Mouse (Mus musculus) mature B cell (primary cell): ENCODE measurements around the gene Upb1.
"Not testable (repeated sequence)": the region's sequence is repeated elsewhere in the genome, so short reads cannot be mapped to it uniquely, and the experiment has no call there.

ENCODE experiments used
- in situ Hi-C: fragments of 300-500 bp; cut with MboI; formaldehyde crosslinking; loops from 2 replicates; pipeline ENCODE4 v1.14.3; 2019

Gene Upb1

GRCm38 (mm10) chr10:75400958-75401357, at the start of gene Upb1:
TSS of gene Upb1 (plus strand) at chr10:75401115.
- in situ Hi-C loops, result no loop called here

DNA sequence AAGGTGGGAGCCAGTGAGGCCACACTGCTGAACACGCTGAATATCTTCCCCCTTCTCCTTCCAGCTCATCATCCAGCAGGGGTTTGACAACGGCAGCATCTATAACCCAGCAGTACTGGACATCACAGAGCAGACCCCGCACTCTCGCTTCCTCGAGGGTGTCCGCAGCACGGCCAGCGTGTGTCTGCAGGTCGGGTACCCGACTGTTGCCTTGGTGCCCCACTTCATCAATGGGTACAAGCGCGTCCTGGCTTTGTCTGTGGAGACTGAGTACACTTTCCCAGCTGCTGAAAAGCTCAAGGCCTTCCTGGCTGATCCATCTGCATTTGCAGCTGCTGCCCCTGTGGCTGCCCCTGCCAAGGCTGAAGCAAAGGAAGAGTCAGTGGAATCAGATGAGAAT, 48.4 kb upstream of the Upb1 start:
- in situ Hi-C loops, result no loop called here

DNA sequence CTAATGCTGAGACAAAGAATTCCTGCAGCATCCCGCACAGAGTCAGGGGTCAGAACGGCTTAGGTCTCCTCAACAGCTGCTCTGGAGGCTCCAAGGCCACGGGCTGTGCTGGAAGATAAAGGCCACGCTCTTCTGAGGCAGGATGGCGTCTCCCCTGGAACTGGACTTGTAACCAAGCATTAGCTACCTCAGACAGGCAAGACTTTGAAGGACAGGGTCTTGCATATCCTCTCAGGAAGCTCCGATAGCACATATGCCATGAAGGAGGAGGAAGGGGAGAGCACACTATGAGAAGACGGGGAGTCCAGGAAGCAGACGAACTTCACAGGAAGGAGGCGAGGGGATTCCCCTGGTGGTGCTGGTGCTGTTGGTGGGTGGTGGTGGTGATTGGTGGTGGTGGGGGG, 47.1 kb upstream of the Upb1 start:
- in situ Hi-C loops, result not testable (repeated sequence)

- in situ Hi-C loops, result no loop called here
These were observed 45.6 kb upstream of the Upb1 start for GRCm38 (mm10) chr10:75355341-75355740.

GRCm38 (mm10) chr10:75364214-75364690, 36.7 kb upstream of the Upb1 start:
- in situ Hi-C loops, result not testable (repeated sequence)

GRCm38 (mm10) chr10:75364796-75365195, 36.1 kb upstream of the Upb1 start:
- in situ Hi-C loops, result no loop called here

GRCm38 (mm10) chr10:75365231-75365633, 35.7 kb upstream of the Upb1 start:
- in situ Hi-C loops, result no loop called here

GRCm38 (mm10) chr10:75373655-75374351, 27.1 kb upstream of the Upb1 start:
- in situ Hi-C loops, result not testable (repeated sequence)

GRCm38 (mm10) chr10:75378688-75379087, 22.2 kb upstream of the Upb1 start:
- in situ Hi-C loops, result no loop called here

DNA sequence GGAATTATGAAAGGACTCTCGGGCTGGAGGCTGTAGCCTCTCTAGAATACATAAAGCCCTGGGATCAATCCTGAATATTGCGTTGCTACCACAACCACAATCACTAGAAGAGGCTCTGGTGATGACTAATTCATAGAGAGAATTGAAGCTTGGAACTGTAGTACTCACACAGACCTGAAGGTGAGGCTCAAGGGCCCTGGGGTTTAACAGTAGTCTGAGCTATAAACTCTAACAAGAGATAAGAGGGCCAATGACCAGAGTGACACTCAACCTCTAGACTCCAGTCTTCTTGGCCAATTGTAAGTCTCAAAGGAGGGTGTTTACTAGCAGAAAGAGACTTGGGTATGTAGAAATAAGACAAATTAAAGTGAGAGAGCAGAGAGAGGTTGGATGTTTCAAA, 10.8 kb upstream of the Upb1 start:
- in situ Hi-C loops, result no loop called here

DNA sequence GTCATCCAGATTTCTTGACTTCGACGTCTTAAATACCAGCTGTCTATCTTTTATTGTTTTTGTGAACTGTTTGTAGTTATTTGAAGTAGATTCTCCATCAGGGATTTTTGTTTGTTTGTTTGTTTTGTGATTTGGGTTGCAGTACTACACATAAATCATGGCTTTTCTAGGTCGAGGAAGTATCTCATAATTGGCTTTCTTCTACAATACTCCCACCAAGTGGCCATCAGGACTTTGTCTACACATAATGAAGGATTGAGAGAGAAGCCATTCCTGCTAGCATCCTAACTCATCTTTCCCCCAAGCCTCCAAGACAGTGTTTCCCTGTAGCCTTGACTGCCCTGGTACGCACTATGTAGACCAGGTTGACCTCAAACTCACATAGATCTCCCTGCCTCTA, 10.1 kb upstream of the Upb1 start:
- in situ Hi-C loops, result no loop called here

DNA sequence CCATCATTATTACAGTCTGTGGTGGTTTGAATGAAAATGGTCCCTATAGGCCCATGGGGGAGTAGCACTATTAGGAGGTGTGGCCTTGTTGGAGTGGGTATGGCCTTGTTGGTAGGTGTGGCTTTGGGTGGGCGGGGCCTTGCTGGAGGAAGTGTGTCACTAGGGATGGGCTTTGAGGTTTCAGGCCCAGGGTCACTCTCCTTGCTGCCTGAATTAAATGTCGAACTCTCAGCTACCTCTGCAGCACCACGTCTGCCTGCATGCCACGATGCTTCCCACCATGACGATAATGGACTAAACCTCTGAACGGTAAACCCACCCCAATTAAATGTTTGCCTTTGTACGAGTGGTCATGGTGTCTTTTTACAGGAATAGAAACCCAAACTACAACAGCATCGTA, 6.1 kb upstream of the Upb1 start:
- in situ Hi-C loops, result no loop called here

DNA sequence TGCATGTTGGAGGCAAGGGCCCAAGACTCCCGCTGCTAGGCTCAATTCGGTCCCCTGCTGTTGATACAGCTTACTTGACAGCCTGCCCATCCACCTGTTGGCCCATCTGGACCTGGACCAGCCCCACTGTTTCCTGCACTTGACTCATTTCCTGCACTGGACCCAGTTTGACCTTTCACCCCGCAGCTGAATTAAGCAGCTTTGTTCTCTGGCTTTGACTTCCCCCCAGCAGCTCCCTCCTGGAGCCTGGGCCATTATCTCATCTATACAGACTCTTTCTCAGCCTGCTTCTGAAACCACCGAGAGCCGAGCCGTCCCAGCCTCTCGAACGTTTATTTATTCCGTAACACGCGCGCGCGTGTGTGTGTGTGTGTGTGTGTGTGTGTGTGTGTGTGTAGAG, 3.9 kb upstream of the Upb1 start:
- in situ Hi-C loops, result no loop called here

GRCm38 (mm10) chr10:75405916-75406315, 5.0 kb downstream of the Upb1 start:
- in situ Hi-C loops, result no loop called here

- in situ Hi-C loops, result no loop called here
These were observed 5.8 kb downstream of the Upb1 start for GRCm38 (mm10) chr10:75406755-75407154.

- in situ Hi-C loops, result no loop called here
These were observed 6.8 kb downstream of the Upb1 start for GRCm38 (mm10) chr10:75407741-75408140.

DNA sequence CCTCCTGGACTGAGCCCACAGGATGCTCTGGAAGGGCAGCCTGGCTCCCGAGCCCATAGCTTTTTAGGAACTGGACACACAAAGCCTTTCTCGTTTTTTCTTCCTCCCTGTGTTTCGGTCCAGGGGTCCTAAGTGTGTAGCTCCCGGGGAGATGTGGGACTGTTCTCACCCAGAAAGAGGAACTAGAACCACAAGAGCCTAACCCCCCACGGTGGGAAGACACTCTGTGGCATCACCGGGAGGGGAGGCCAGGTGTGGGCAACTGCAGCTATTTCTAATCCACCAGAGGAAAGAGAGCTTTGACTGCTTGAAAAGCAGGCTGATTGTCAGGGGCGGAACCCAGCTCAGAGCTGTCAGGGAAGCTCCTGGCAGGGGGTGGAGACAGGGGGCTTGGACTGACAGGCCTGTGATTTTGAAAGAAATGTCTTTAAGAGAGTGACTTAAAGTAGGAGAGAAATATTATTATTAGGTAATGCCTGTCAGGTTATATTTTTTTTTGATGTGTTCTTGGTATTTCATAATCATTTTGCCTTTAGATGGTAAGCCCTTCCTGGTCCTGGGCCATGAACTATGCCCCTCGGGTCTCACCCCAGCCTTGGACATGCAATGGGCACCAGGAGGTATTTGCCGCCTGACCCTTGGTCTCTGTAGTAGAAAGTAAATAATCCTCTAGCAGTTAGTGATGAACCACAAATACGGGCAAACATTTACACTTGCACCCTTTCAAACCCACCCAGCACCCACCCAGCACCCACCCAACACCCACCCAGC, 10.6 kb downstream of the Upb1 start:
- in situ Hi-C loops, result not testable (repeated sequence)

DNA sequence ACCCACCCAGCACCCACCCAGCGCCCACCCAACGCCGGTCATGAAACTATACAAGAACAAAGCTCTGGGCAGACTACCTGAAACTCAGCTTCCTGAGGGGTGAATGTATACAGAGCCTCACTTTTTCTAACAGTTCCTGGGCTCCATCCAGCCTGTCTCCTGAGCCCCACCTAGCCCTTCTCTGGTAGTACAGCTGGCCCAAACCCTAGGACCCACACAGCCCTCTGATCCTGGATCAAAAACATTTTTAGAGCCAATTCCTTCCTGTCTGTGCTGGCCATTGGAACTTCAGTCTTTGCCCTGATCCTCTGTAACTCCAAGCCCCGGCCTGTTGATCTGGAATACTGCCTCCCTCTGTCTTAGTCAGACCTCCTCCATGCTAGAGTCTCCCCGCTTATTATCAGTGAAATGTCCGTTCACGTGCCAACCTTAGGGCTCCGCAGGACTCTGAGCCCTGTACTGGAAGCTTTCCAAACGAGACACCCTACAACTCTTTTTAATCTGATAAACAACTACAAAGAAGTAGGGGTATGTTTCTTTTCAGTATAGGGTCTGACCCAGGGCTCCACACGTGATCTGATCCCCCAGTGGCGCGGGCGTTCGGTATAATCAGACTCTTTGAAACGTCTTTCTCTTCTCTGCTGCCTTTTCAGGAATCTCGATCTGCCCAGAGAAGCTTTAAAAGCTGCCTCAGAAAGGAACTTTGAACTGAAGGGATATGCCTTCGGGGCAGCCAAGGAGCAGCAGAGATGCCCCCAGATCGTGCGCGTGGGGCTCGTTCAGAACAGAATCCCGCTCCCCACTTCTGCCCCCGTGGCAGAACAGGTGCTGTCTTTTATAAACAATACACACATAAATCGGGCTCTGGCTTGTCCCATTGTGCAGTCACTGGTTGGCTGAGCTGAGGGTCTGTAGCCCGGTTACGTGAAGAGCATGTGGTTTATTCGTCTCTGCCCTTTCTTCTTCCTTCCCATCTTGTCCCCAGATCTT, 11.5 kb downstream of the Upb1 start:
- in situ Hi-C loops, result no loop called here

DNA sequence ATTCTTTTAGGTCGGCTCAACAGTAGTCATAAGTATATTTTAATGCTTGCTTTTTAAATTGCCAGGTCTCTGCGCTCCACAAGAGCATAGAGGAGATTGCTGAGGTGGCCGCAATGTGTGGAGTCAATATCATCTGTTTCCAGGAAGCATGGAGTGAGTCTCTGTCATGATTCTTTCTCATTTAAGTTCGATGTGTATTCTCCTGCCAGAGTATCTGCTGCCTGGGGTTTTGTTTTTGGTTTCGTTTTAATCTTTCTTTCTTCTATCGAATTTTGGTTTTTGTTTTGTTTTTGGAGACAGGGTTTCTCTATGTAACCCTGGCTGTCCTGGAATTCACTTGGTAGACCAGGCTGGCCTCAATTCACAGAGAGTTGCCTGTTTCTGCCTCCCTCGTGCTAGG, 14.0 kb downstream of the Upb1 start:
- in situ Hi-C loops, result no loop called here

- in situ Hi-C loops, result no loop called here
These were observed 16.6 kb downstream of the Upb1 start for GRCm38 (mm10) chr10:75417363-75418042.

DNA sequence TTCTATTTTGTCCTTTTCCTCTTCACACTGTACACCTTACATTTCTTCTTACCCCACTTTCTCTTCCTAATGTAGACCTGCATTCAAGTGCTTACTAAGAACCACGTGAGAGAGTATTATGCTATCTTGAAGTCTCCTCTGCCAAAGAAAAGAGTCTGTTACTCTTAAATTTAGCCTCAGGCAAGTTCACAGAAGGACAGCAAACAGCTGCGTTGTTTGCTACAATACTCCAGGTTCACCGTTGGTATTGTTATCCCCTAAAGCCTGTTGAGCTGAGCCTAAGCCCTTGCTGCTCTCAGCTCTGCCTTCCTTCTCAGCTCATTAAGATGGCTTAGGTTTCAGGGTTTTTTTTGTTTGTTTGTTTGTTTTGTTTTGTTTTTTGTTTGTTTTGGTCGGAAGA, 17.8 kb downstream of the Upb1 start:
- in situ Hi-C loops, result no loop called here

DNA sequence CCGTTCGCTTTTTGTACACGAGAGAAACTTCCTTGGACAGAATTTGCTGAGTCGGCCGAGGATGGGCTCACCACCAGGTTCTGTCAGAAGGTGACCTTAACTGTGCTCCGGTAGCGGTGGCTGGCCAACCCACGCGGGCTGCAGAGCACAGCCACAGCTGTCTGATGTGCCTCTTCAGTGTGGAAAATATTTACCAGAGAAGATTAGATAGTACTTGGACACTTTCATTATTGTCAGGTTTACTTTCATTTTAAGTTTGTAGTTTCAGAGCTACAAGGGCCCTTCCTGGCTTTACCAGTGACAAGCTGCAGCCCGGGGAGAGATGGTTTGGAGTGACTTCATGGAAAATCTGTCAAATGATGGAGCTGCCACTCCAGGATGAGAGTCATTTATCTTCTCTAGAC, 23.6 kb downstream of the Upb1 start:
- in situ Hi-C loops, result no loop called here
